Mouse (Mus musculus) frontal cortex, postnatal 10 days (tissue): ENCODE data around the gene Ier5l.

ENCODE experiments used
- DNase-seq, 2 experiments: peaks; one replicate each; pipeline ENCODE4 v3.0.0; 2022; ENCODE audit warnings: low spot score in 2 of 2, mixed read lengths in 1 of 2

Ier5l gene

GRCm38 (mm10) chr2:30474039-30474438, at the start of gene Ier5l:
TSS of gene Ier5l (minus strand) at chr2:30474219.
- peak; percentile 93 to 96 for DNase-seq

GRCm38 (mm10) chr2:30523727-30524126, 49.7 kb upstream of the Ier5l start:
- no peak for DNase-seq

GRCm38 (mm10) chr2:30510711-30511380, 36.8 kb upstream of the Ier5l start:
- DNase-seq: no peak

- DNase-seq: no peak
These were observed 33.2 kb upstream of the Ier5l start for GRCm38 (mm10) chr2:30507138-30507727.

GRCm38 (mm10) chr2:30503677-30504621, 29.9 kb upstream of the Ier5l start:
- DNase-seq: peak; percentile 65 to 83

- DNase-seq: no peak
These were observed 27.7 kb upstream of the Ier5l start for GRCm38 (mm10) chr2:30501701-30502100.

- DNase-seq: peak in 1 of 2 experiments; percentile 58
These were observed 22.2 kb upstream of the Ier5l start for GRCm38 (mm10) chr2:30495909-30496861.

GRCm38 (mm10) chr2:30495000-30495908, 21.2 kb upstream of the Ier5l start:
- DNase-seq: no peak

GRCm38 (mm10) chr2:30490384-30490783, 16.4 kb upstream of the Ier5l start:
- no peak for DNase-seq

- DNase-seq: no peak
These were observed 13.6 kb upstream of the Ier5l start for GRCm38 (mm10) chr2:30487597-30487996.

GRCm38 (mm10) chr2:30478526-30478925, 4.5 kb upstream of the Ier5l start:
- no peak for DNase-seq

- DNase-seq: no peak
These were observed 2.2 kb upstream of the Ier5l start for GRCm38 (mm10) chr2:30476241-30476640.

- no peak for DNase-seq
These were observed 1.4 kb upstream of the Ier5l start for GRCm38 (mm10) chr2:30475457-30475856.

- DNase-seq: no peak
These were observed 757 bp upstream of the Ier5l start for GRCm38 (mm10) chr2:30474776-30475175.

- no peak for DNase-seq
These were observed 488 bp downstream of the Ier5l start for GRCm38 (mm10) chr2:30473431-30474031.

- DNase-seq: peak in 1 of 2 experiments; percentile 50
These were observed 1.2 kb downstream of the Ier5l start for GRCm38 (mm10) chr2:30472731-30473351.

GRCm38 (mm10) chr2:30471795-30472720, 2.0 kb downstream of the Ier5l start:
- peak; percentile 55 to 60 for DNase-seq

GRCm38 (mm10) chr2:30471051-30471450, 3.0 kb downstream of the Ier5l start:
- DNase-seq: no peak
